Mouse (Mus musculus): ENCODE measurements around the gene Gm49601.
A peak's percentile ranks its signal among the peaks of the same experiment; 100 is the strongest.

DNA sequence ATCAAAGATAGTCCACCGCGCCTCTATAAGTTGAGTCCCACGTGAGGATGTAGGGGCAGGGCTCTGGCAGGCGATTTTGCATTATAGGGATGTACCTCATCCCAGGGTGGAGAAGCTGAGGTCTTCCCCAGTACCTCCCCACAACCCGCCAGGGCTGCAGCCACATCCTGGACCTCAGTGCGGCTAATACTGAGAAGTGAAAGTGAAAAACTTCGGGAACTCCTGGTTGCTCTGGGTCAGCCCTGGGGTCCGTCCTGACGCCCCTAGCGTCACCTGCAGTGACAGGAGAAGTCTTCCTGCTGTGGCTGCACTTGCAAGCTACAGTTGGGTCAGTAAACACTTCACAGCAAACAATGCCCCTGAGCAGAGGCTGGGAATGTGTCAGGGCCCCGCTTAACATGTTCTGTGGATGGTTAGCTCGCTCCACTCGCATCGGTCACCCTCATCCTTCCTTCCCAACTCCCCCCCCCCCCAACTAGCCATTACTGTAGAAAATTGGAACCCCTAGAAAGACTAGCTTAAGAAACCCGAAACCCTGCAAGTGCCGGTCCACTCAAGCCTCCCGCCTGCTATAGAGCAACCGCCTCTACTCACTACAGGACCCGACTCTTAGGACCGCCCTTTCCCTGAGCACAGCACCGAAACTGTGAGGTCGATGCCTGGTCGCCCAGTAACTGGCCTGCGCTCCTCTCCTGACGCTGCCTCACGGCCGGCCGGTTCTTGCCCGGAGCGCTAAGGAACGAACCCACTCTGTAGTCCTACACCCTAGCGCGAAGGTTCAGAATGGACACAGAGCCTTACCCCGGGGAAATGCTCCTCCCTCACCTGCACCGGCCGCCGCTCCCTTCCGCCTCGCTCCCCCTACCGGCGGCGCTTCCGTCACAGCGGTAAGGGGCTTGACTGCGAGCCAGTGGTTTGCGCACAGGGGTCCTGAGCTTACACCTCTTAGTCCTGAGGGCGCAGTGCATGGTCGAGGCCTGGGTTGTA lies 36.1 kb downstream of the Gm49601 start, which contains the start of gene Tbx1:
- peak; percentile 62 for TF ChIP-seq CTCF (IDR thresholded peaks at IDR 0.05; ENCODE audit: low read depth)
- no peak for TF ChIP-seq EP300 (IDR thresholded peaks at IDR 0.05; ENCODE audit: low read depth)

Data from liver, postnatal 0 days (tissue).